Mouse (Mus musculus) heart, embryonic 11.5 days (tissue): Measurements from ENCODE around the gene Galnt9. TPM values are rescaled to one million over a fixed set of nuclear protein-coding genes. Genes with fewer than 3 reads are reported as not detected.

ENCODE experiments used
- ATAC-seq: fragments of 200-750 bp; cut with Nextera tagmentation; replicated peaks from 2 replicates; pipeline ENCODE4 v1.8.0; 2017; ENCODE audit warnings: moderate library complexity; ENCODE audit not compliant: insufficient number of reproducible peaks, low FRiP score, low TSS enrichment
- H3K27ac ChIP-seq: fragments of 300-500 bp; sonication (generic); 2 replicates; pipeline ENCODE4 v1.5.1; 2014; ENCODE audit warnings: mild to moderate bottlenecking, low read depth, low read length
- H3K27me3 ChIP-seq: fragments of 300-500 bp; sonication (generic); 2 replicates; pipeline ENCODE4 v1.6.1; 2014; ENCODE audit warnings: mild to moderate bottlenecking, low read length, mixed read lengths; ENCODE audit not compliant: control insufficient read depth, insufficient read depth
- H3K36me3 ChIP-seq: fragments of 300-500 bp; sonication (generic); 2 replicates; pipeline ENCODE4 v1.6.1; 2014; ENCODE audit warnings: mild to moderate bottlenecking, low read length, moderate library complexity, mixed read lengths; ENCODE audit not compliant: control insufficient read depth, insufficient read depth
- H3K4me1 ChIP-seq: fragments of 300-500 bp; sonication (generic); 2 replicates; pipeline ENCODE4 v1.6.1; 2014; ENCODE audit warnings: low read length; ENCODE audit not compliant: control insufficient read depth, insufficient read depth
- H3K4me2 ChIP-seq: fragments of 300-500 bp; sonication (generic); 2 replicates; pipeline ENCODE4 v1.6.1; 2014; ENCODE audit warnings: mild to moderate bottlenecking, moderate library complexity
- H3K4me3 ChIP-seq: fragments of 300-500 bp; sonication (generic); 2 replicates; pipeline ENCODE4 v1.5.1; 2014; ENCODE audit warnings: low read depth, low read length
- H3K9ac ChIP-seq: fragments of 300-500 bp; sonication (generic); 2 replicates; pipeline ENCODE4 v1.6.1; 2014; ENCODE audit warnings: mild to moderate bottlenecking, low read depth, low read length, moderate library complexity
- H3K9me3 ChIP-seq: fragments of 300-500 bp; sonication (generic); replicated peaks from 2 replicates; pipeline ENCODE4 v1.6.1; 2016; ENCODE audit warnings: low read length; ENCODE audit not compliant: control insufficient read depth
- WGBS: fragments of 180-500 bp; shearing (Covaris S2); extraction: QIAGEN DNeasy Blood & Tissue Kit; methylation state at CpG from one replicate; pipeline ENCODE4 v1.1.7; 2014; ENCODE audit not compliant: insufficient replicate concordance; 5-methylcytosine and 5-hydroxymethylcytosine counted together
- polyA plus RNA-seq: library from polyadenylated mRNA; unstranded; fragments of >200 nt; fragmentation: Nextera tagmentation; extraction: Ambion mirVana; gene quantifications from 2 replicates; pipeline ENCODE4 v1.2.1, GENCODE M21; 2014

Gene Galnt9
- polyA plus RNA-seq, 1 experiment from 2014 or later: not detected

DNA sequence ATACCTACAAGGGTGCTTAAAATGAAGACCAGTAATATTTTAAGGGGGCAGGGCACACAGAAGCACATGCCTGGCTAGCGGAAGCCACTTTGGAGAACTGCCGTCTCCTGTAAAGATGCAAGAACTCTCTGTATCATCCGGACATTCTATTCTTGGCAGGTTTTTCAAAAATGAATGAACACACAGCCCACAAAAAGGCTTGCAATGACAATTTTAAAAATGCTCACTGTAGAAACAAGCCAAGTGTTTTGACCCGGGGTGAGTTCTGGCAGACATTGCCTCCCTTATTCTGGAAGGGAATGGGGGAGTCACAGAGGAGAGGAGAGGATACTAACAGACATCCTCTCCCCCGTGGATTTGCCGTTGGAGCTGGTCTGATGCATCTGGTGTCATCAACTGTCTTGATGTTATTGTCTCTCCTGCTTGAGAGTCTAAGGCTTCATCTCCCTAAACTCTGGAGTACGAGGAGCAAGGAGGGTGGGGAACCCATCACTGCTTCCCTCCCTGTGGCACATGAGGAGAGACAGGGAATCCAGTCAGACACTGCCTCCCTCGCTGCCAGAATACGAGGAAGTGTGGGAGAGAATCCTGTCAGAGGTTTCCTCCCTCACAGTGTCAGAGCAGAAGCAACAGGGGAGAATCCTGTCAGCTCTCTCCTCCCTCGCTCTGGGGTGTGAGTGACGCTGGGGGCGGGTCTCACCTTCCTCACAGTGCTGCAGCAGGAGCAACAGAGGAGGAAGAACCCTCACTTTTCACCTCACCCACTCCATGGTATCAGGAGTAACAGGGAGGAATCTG is 54.3 kb downstream of the Galnt9 start:
- Histone ChIP-seq H3K9ac (no peak overlapping the region), H3K27me3 (peaks cover 4% of the 10 kb centered on the region; the same call in 1 of the 2 replicates), H3K4me3 (no peak overlapping the region), H3K4me2 (peak overlapping the region; percentile 27), H3K27ac (no peak overlapping the region), H3K36me3 (no peaks in the 10 kb centered on the region), H3K9me3 (no peaks in the 10 kb centered on the region), H3K4me1 (no peaks in the 10 kb centered on the region)
- 25% methylated on average over 12 of the region's 12 CpGs for WGBS
- no peak for ATAC-seq

- Histone ChIP-seq H3K36me3 (no peaks in the 10 kb centered on the region), H3K9me3 (no peaks in the 10 kb centered on the region), H3K27ac (no peak overlapping the region), H3K9ac (no peak overlapping the region), H3K4me2 (no peak overlapping the region), H3K4me1 (no peaks in the 10 kb centered on the region), H3K27me3 (peaks cover 6% of the 10 kb centered on the region; the same call in 1 of the 2 replicates), H3K4me3 (no peak overlapping the region)
- ATAC-seq: no peak
- WGBS: 80% methylated on average over 7 of the region's 7 CpGs
Observed at GRCm38 (mm10) chr5:110603016-110603685, 59.0 kb downstream of the Galnt9 start.

DNA sequence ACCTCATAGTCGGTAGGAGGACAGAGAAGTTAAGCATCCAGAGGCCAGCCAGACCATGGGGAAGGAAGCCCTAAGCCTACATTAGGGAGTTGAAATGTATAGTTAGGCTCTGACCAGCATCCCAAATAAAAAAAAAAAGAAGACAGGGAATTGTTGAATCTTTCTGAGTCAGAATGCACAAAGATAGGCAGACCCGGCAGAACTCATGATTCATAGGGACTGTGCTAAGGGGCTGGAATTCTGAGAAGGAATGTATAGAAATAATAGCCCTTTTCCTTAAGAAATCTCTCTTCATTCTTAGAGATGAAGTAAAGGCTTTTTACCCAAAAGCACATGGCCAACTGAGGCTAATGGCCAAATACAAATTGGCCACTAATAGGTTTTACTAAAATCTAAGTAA is 60.2 kb downstream of the Galnt9 start:
- Histone ChIP-seq H3K27me3 (peaks cover 6% of the 10 kb centered on the region; the same call in 1 of the 2 replicates), H3K9me3 (no peaks in the 10 kb centered on the region), H3K4me1 (no peaks in the 10 kb centered on the region), H3K36me3 (no peaks in the 10 kb centered on the region), H3K4me3 (no peak overlapping the region), H3K27ac (no peak overlapping the region), H3K4me2 (no peak overlapping the region), H3K9ac (no peak overlapping the region)
- 79% methylated on average over 2 of the region's 2 CpGs for WGBS
- ATAC-seq: no peak

DNA sequence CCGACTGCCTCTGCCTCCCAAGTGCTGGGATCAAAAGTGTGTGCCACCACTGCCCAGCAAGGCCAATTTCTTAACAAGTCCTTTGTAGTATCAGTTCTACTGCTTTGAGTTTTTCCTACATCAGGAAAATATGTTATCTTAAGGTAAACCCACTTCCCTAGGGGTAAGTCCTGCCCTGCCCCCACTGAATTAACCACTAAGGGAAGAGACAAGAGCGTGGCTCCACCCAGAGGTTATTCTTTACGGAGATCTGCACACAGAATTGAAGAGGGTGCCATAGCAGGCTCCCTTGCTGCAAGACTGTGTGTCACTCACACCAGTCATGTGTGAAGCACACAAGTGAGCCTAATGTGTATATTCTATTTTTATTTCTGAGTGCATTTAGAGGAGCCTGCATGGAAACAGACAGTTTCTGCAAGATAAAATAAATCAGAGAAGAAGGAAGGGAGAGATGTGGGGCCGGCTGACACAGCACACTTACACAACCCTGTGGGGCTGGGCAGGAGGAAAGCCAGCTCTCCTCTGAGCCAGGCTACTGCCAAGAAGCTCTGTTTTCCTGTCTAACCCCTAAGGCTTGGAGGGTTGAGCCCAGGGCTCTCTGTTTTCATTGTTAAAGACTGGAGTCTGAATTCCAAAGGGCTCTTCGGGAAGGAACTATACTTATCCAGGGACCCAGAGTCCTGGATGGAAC is 61.5 kb downstream of the Galnt9 start:
- Histone ChIP-seq H3K27me3 (peaks cover 8% of the 10 kb centered on the region; the same call in 1 of the 2 replicates), H3K4me2 (no peak overlapping the region), H3K9ac (no peak overlapping the region), H3K36me3 (no peaks in the 10 kb centered on the region), H3K9me3 (no peaks in the 10 kb centered on the region), H3K27ac (no peak overlapping the region), H3K4me3 (no peak overlapping the region), H3K4me1 (no peaks in the 10 kb centered on the region)
- no peak for ATAC-seq
- 52% methylated on average over 5 of the region's 5 CpGs for WGBS

DNA sequence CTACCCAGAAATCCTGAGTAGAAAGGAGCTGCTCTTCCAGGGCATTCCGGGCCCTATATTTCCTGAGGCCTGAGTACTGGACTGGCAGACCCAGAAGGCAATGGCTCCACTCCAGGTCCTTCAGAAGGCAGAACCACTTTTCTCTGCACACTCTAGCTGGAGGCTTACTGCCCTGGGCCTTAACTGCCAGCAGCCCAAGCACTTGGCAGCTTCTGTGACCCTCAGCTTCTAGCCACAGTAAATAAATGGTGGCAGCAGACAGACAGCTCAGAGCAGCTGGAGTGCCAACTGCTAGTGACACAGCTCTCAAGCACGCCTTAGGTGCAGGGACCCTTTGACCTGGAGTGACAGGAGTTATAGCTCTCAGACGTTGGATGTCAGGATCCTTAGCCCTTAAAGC is 63.6 kb downstream of the Galnt9 start:
- ATAC-seq: no peak
- no peaks in the 10 kb centered on the region for H3K4me1 ChIP-seq
- no peak overlapping the region for H3K4me3 ChIP-seq
- no peak overlapping the region for H3K4me2 ChIP-seq
- WGBS: 59% methylated on average over 3 of the region's 3 CpGs
- peaks cover 8% of the 10 kb centered on the region; the same call in 1 of the 2 replicates for H3K27me3 ChIP-seq
- H3K9me3 ChIP-seq: no peaks in the 10 kb centered on the region
- no peaks in the 10 kb centered on the region for H3K36me3 ChIP-seq
- no peak overlapping the region for H3K9ac ChIP-seq
- no peak overlapping the region for H3K27ac ChIP-seq

- WGBS: 76% methylated on average over 6 of the region's 6 CpGs
- H3K27ac ChIP-seq: no peak overlapping the region
- no peaks in the 10 kb centered on the region for H3K4me1 ChIP-seq
- peaks cover 8% of the 10 kb centered on the region; the same call in 1 of the 2 replicates for H3K27me3 ChIP-seq
- H3K9ac ChIP-seq: no peak overlapping the region
- H3K9me3 ChIP-seq: no peaks in the 10 kb centered on the region
- ATAC-seq: no peak
- no peak overlapping the region for H3K4me3 ChIP-seq
- no peak overlapping the region for H3K4me2 ChIP-seq
- no peaks in the 10 kb centered on the region for H3K36me3 ChIP-seq
Observed at GRCm38 (mm10) chr5:110608336-110608735, 64.2 kb downstream of the Galnt9 start.

DNA sequence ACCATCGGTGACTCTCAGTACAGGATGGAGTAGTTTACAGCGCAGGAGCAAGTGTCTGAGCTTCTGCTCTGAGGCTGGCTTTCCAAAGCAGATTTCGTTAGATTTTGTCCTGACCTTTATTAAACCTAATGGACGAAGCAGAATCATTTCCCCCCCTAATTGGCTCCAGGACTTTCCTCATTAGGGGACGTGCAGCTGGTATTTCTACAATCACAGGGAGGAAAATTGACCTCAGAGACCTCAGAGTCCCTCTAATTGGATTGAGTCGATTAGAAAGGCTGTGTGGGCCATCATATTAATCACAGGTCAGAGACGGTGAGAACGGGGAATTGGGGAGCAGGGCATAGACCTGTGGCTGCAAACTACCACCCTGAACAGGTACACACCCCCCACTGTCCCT is 64.8 kb downstream of the Galnt9 start:
- Histone ChIP-seq H3K27me3 (peaks cover 8% of the 10 kb centered on the region; the same call in 1 of the 2 replicates), H3K4me2 (no peak overlapping the region), H3K36me3 (no peaks in the 10 kb centered on the region), H3K9ac (no peak overlapping the region), H3K4me1 (no peaks in the 10 kb centered on the region), H3K4me3 (no peak overlapping the region), H3K9me3 (no peaks in the 10 kb centered on the region), H3K27ac (no peak overlapping the region)
- no peak for ATAC-seq
- 63% methylated on average over 8 of the region's 8 CpGs for WGBS

- Histone ChIP-seq H3K27ac (no peak overlapping the region), H3K27me3 (peaks cover 8% of the 10 kb centered on the region; the same call in 1 of the 2 replicates), H3K9ac (no peak overlapping the region), H3K4me3 (no peak overlapping the region), H3K4me1 (no peaks in the 10 kb centered on the region), H3K36me3 (no peaks in the 10 kb centered on the region), H3K9me3 (no peaks in the 10 kb centered on the region), H3K4me2 (no peak overlapping the region)
- no peak for ATAC-seq
- WGBS: 77% methylated on average over 3 of the region's 3 CpGs
Observed at GRCm38 (mm10) chr5:110609425-110609824, 65.3 kb downstream of the Galnt9 start.
